Mouse (Mus musculus): ENCODE measurements around the gene Alg1. TPM values are rescaled to one million over a fixed set of nuclear protein-coding genes. Genes with fewer than 3 reads are reported as not detected.

The Alg1 gene
- polyA plus RNA-seq, 1 experiment = 46.8 TPM

DNA sequence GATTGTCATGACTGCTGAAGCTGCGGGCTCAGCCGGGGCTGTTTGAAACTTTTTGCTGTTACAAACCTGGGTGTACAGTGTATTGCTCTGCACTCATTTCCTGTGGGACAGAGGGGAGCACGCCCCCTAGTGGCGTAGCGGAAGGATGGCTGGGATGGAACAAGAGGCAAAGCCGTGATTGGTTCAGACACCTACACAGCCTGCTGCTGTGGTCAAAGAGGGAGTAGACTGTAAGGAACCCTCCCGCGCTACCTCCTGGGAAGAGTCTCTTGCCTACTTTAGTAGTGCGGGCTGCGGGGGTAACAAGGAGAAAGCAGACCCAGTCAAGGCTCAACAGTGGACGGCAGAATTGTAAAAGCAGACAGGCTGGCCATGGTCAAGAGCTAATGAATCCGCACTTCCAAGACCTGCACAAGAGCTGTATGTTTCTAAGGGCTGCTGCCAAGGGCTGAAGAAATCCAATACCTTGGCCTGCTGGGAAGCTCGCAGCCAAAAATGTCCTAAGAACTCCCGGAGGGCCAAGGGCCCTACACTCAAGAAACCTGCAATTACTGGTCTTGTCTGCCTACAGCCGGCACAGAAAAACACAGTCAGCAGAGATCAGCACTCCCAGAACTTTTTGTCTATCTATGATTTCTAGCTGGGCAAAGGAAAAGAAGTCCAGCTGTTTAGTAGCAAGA is 21.1 kb downstream of the Alg1 start:
- no peaks in the 10 kb centered on the region for H3K79me2 ChIP-seq (ENCODE audit: control insufficient read depth, insufficient read depth)
- H3ac ChIP-seq (ENCODE audit: control insufficient read depth, insufficient read length) = peak overlapping the region; percentile 24
- H3K27me3 ChIP-seq (ENCODE audit: control insufficient read depth, insufficient read depth, insufficient read length) = no peaks in the 10 kb centered on the region
- H3K4me2 ChIP-seq (ENCODE audit: low read depth) = peak overlapping the region; percentile 96
- peaks cover under 1% of the 10 kb centered on the region for H3K36me3 ChIP-seq (ENCODE audit: control insufficient read depth, insufficient read depth)
- no peak for TF ChIP-seq REST (IDR thresholded peaks at IDR 0.05; ENCODE audit: insufficient read depth, insufficient read length)
- peak; percentile 49 for TF ChIP-seq POLR2AphosphoS2 (IDR thresholded peaks at IDR 0.05; ENCODE audit: insufficient read length, low read depth)
- TF ChIP-seq POLR2A (IDR thresholded peaks at IDR 0.05; ENCODE audit: insufficient read length, low read depth) = peak; percentile 71
- peak in 1 of 3 experiments; percentile 29 for TF ChIP-seq MYOD1 (IDR thresholded peaks at IDR 0.05; ENCODE audit: control insufficient read depth in 1 of 3, insufficient read length in 2 of 3, low read depth in 2 of 3)
- no peak for TF ChIP-seq CEBPB (IDR thresholded peaks at IDR 0.05; ENCODE audit: insufficient read depth, poor library complexity, severe bottlenecking)
- no peak for TF ChIP-seq USF1 (IDR thresholded peaks at IDR 0.05; ENCODE audit: low read depth)
- TF ChIP-seq MYOG (IDR thresholded peaks at IDR 0.05; ENCODE audit: control insufficient read depth in 1 of 3, insufficient read depth in 1 of 3, insufficient read length in 2 of 3, low read depth in 2 of 3) = no peak
- TF ChIP-seq TCF12 (IDR thresholded peaks at IDR 0.05; ENCODE audit: insufficient read depth, poor library complexity, severe bottlenecking) = no peak
- H3K4me3 ChIP-seq = peak overlapping the region; percentile 42

DNA sequence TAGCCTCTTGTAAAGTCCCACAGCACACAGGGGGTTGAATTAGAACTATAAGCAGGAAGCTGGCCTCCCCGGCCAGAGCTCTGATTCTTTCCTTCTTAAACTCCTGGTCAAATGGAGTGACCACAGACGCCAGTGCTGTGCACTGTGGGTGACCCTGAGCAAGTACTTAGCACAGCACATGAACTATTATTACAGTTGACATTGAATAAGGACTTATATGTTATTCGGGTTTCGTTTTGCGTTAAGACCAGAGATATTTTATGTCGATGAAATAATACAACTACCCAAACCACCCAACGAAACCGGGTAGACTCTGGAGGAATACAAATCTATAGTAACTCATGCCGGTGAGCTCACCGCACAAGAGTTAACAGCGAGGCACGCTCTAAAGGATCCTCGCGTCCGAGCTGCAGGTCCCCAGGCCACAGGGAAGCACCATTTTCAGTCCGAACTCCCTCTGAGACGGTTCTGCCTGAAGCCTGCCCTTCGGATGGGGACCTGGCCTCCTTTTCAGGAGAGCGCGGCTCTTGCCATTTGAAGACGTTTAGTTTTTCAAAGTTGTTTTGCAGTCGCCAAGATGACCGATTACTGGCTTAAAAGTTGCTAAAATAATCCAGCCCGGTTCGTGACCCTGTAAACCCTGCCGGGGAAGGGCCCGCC is 21.8 kb downstream of the Alg1 start:
- H3K4me3 ChIP-seq = peak overlapping the region; percentile 42
- no peaks in the 10 kb centered on the region for H3K27me3 ChIP-seq (ENCODE audit: control insufficient read depth, insufficient read depth, insufficient read length)
- TF ChIP-seq REST (IDR thresholded peaks at IDR 0.05; ENCODE audit: insufficient read depth, insufficient read length) (no peak), MYOD1 (IDR thresholded peaks at IDR 0.05; ENCODE audit: control insufficient read depth in 1 of 3, insufficient read length in 2 of 3, low read depth in 2 of 3) (no peak), CEBPB (IDR thresholded peaks at IDR 0.05; ENCODE audit: insufficient read depth, poor library complexity, severe bottlenecking) (no peak), POLR2AphosphoS2 (IDR thresholded peaks at IDR 0.05; ENCODE audit: insufficient read length, low read depth) (no peak), E2F4 (IDR thresholded peaks at IDR 0.05; ENCODE audit: insufficient read depth) (no peak), POLR2A (IDR thresholded peaks at IDR 0.05; ENCODE audit: insufficient read length, low read depth) (no peak), TCF12 (IDR thresholded peaks at IDR 0.05; ENCODE audit: insufficient read depth, poor library complexity, severe bottlenecking) (no peak), TCF3 (IDR thresholded peaks at IDR 0.05; ENCODE audit: insufficient read length, low read depth) (no peak), MAX (IDR thresholded peaks at IDR 0.05; ENCODE audit: low read depth) (no peak), SRF (IDR thresholded peaks at IDR 0.05; ENCODE audit: control insufficient read depth, insufficient read length, low read depth) (no peak), USF1 (IDR thresholded peaks at IDR 0.05; ENCODE audit: low read depth) (no peak), MYOG (IDR thresholded peaks at IDR 0.05; ENCODE audit: control insufficient read depth in 1 of 3, insufficient read depth in 1 of 3, insufficient read length in 2 of 3, low read depth in 2 of 3) (no peak)
- H3ac ChIP-seq (ENCODE audit: control insufficient read depth, insufficient read length) = peak overlapping the region; percentile 24
- no peaks in the 10 kb centered on the region for H3K36me3 ChIP-seq (ENCODE audit: control insufficient read depth, insufficient read depth)
- H3K4me2 ChIP-seq (ENCODE audit: low read depth) = peak overlapping the region; percentile 96
- H3K79me2 ChIP-seq (ENCODE audit: control insufficient read depth, insufficient read depth) = no peaks in the 10 kb centered on the region

DNA sequence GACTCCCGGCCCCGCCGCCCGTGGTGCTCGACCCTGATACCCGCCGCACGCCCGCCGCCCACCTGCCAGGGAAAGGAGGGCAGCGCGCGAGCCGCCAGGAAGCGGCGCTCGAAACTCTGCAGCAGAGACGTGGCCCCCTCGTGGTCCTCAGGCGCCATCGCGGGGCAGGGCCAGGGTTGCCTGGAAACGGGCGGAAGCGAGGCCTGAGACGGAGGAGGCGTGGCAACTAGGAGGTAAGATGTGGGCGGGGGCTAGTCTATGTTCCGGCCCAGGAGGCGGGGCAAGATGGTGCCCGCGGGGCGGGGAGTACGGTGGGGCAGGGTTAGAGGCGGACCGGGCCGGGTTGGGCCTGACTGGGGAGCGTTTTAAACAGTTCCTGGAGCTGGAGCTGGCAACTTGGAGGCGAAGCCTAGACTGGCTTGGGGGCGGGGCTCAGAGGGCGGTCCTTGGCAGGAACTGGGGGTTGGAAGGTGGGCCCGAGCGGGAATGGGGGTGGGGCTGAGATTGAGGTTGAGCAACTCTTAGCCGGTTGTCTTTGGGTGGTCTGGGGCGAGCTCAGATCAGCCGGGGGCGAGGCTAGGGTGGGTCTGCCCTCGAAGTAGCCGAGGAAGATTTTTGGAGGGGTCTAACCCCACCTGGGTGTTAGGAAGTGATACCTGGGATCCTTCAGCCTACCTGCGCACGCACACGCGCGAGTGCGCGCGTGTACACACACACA is 22.5 kb downstream of the Alg1 start, which contains the start of gene Eef2kmt:
Gene Eef2kmt, minus strand, starts transcription at position 205 of the 718 bp plus-strand sequence.
- Histone ChIP-seq H3K36me3 (ENCODE audit: control insufficient read depth, insufficient read depth) (no peaks in the 10 kb centered on the region), H3K79me2 (ENCODE audit: control insufficient read depth, insufficient read depth) (no peaks in the 10 kb centered on the region), H3K4me2 (ENCODE audit: low read depth) (peak within 1 kb of the TSS; percentile 96), H3K27me3 (ENCODE audit: control insufficient read depth, insufficient read depth, insufficient read length) (no peaks in the 10 kb centered on the region), H3ac (ENCODE audit: control insufficient read depth, insufficient read length) (peak within 1 kb of the TSS; percentile 24), H3K4me3 (peak within 1 kb of the TSS; percentile 42)
- peak in 1 of 3 experiments; percentile 25 for TF ChIP-seq MYOG (IDR thresholded peaks at IDR 0.05; ENCODE audit: control insufficient read depth in 1 of 3, insufficient read depth in 1 of 3, insufficient read length in 2 of 3, low read depth in 2 of 3)
- TF ChIP-seq CEBPB (IDR thresholded peaks at IDR 0.05; ENCODE audit: insufficient read depth, poor library complexity, severe bottlenecking) = peak; percentile 36; the same call in 1 of the 2 replicates
- no peak for TF ChIP-seq TCF12 (IDR thresholded peaks at IDR 0.05; ENCODE audit: insufficient read depth, poor library complexity, severe bottlenecking)
- TF ChIP-seq USF1 (IDR thresholded peaks at IDR 0.05; ENCODE audit: low read depth) = peak; percentile 5
- peak; percentile 63 for TF ChIP-seq POLR2AphosphoS2 (IDR thresholded peaks at IDR 0.05; ENCODE audit: insufficient read length, low read depth)
- TF ChIP-seq SRF (IDR thresholded peaks at IDR 0.05; ENCODE audit: control insufficient read depth, insufficient read length, low read depth) = no peak
- peak; percentile 82 for TF ChIP-seq POLR2A (IDR thresholded peaks at IDR 0.05; ENCODE audit: insufficient read length, low read depth)
- TF ChIP-seq MYOD1 (IDR thresholded peaks at IDR 0.05; ENCODE audit: control insufficient read depth in 1 of 3, insufficient read length in 2 of 3, low read depth in 2 of 3) = peak in 1 of 3 experiments; percentile 23

DNA sequence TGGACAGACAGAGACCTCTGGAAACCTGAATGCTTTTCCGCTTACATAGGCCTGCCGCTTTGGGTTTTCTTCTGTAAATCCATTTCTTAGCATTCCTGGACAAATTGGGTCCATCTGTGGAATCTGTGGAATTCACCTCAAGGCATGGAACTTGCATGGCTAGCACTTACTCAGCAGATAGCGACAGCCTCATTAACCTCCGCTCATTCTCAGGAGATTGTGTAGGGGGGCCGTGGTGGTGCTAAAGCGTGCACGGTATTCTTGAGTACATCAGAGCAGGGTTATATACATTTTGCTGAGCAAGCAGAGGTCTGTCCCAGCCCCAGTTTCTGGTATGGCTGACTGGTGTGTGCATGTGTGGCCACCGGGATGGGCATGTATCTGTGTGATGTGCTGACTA is 29.7 kb downstream of the Alg1 start:
- H3K27me3 ChIP-seq (ENCODE audit: control insufficient read depth, insufficient read depth, insufficient read length) = no peaks in the 10 kb centered on the region
- no peak overlapping the region for H3K4me3 ChIP-seq
- no peaks in the 10 kb centered on the region for H3K36me3 ChIP-seq (ENCODE audit: control insufficient read depth, insufficient read depth)
- H3K4me2 ChIP-seq (ENCODE audit: low read depth) = no peak overlapping the region
- no peaks in the 10 kb centered on the region for H3K79me2 ChIP-seq (ENCODE audit: control insufficient read depth, insufficient read depth)
- TF ChIP-seq MYOD1 (IDR thresholded peaks at IDR 0.05; ENCODE audit: control insufficient read depth in 1 of 3, insufficient read length in 2 of 3, low read depth in 2 of 3) (no peak), USF1 (IDR thresholded peaks at IDR 0.05; ENCODE audit: low read depth) (no peak), POLR2AphosphoS2 (IDR thresholded peaks at IDR 0.05; ENCODE audit: insufficient read length, low read depth) (no peak), POLR2A (IDR thresholded peaks at IDR 0.05; ENCODE audit: insufficient read length, low read depth) (no peak)
- H3ac ChIP-seq (ENCODE audit: control insufficient read depth, insufficient read length) = no peak overlapping the region

All from myocyte (in vitro differentiated cells).